Comparison of ENCODE assay signal across 8 mouse cellular contexts in the genomic region with DNA sequence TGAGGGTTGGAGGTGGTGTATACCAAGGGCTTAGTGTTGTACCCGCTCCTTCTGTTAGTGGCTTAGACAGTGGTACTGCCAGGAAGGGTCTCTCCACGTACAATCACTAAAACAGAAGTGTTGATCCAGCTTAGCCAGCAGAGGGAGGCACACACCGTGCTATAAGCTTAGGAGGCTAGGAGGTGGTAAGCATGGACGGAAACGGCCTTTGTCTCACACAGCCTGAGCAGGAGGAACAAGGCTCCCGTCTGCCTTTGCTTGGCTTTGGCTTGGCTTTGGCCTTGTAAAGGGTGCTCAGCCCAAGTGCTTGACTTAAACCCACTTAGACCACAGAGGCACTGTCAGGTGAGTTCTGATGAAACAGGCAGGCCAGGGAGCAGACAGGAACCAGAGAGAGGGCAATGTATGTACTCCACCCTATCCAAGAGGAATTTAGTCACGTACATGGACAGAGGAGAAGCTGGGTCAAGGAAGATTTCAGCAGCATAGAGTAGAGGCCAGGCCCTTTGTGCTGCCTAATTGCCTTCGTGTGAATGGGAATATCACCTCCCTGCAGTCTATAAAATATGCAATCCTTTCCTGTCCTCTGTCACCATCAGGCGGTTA. TPM values are rescaled to one million over a fixed set of nuclear protein-coding genes. Genes with fewer than 3 reads are reported as not detected.
DNase-seq lines count a peak whose midpoint lies in the region; ATAC-seq and TF ChIP-seq lines count a peak whose summit lies in the region.

No protein-coding gene starts in this region.

- CTCF ChIA-PET in Patski (lab: Charles Lee) = interaction anchor here (0.9 to 4.8 kb wide), 7 partner anchors 12 to 78 kb away, joined by 3 to 36 read pairs (median 4); a partner anchor contains a TSS

- 0 out of 2 replicates have a peak overlapping the region, but pooled peaks have one; percentile 5 for H3K27ac ChIP-seq in hindbrain, postnatal 0 days
- H3K27ac ChIP-seq in left cerebral cortex, adult 2 months = peak overlapping the region; percentile 2; the same call in 1 of the 2 replicates

- H3K4me1 ChIP-seq in hindbrain, postnatal 0 days (ENCODE audit: insufficient read depth, low read length) = no peaks in the 10 kb centered on the region

- peak overlapping the region; percentile 3; the same call in 1 of the 2 replicates for H3K4me2 ChIP-seq in hindbrain, postnatal 0 days (ENCODE audit: low read depth, low read length)

- peak; percentile 61 for ATAC-seq in Patski
- ATAC-seq in hindbrain, postnatal 0 days = peak; percentile 96

- no peaks in the 10 kb centered on the region for H3K27me3 ChIP-seq in Patski
- H3K27me3 ChIP-seq in hindbrain, postnatal 0 days (ENCODE audit: insufficient read depth, low read length) = no peaks in the 10 kb centered on the region

- intact Hi-C loops in left cerebral cortex, adult 2 months (cut with DNase I) = loop anchor here (1.0 to 10.0 kb wide), 6 partner anchors 53 to 702 kb away; a partner anchor contains a TSS

- H3K9ac ChIP-seq in hindbrain, postnatal 0 days (replicated peaks; ENCODE audit: low read length) = no peak overlapping the region

- no peaks in the 10 kb centered on the region for H3K9me3 ChIP-seq in hindbrain, postnatal 0 days (ENCODE audit: low read length)

- in situ Hi-C loops in Patski (cut with MboI; ENCODE audit: low pct_unique_long_range_greater_than_20kb) = loop anchor here (5.0 kb wide), 1 partner anchor 49 kb away; no protein-coding TSS in a partner anchor

- no peak for DNase-seq in Patski (ENCODE audit: low read depth, low spot score)
- peak; percentile 57 to 73 for DNase-seq in cerebellum, postnatal 4 days (ENCODE audit: low spot score in 2 of 2)
- peak; percentile 27 to 33 for DNase-seq in gastrocnemius, adult 8-10 months (ENCODE audit: low spot score in 2 of 2)
- peak; percentile 91 for DNase-seq in hindbrain, postnatal 0 days (ENCODE audit: low spot score)
- peak; percentile 58 to 76 for DNase-seq in left cerebral cortex, adult 2 months (ENCODE audit: extremely low spot score in 1 of 2, low spot score in 2 of 2)
- DNase-seq in mesoderm, embryonic 11.5 days (ENCODE audit: low read depth, low spot score) = peak; percentile 82
- peak; percentile 36 to 45 for DNase-seq in right cerebral cortex, postnatal 36 days (ENCODE audit: low spot score in 2 of 2)
- peak; percentile 64 for DNase-seq in yolk sac, embryonic 10.5 days (ENCODE audit: low spot score)

- peak; percentile 87 for TF ChIP-seq CTCF in Patski (IDR thresholded peaks at IDR 0.05)
- TF ChIP-seq CTCF in hindbrain, postnatal 0 days (IDR thresholded peaks at IDR 0.05; ENCODE audit: low read depth) = peak; percentile 96
- TF ChIP-seq CTCF in left cerebral cortex, adult 2 months (IDR thresholded peaks at IDR 0.05) = peak; percentile 76

- H3K4me3 ChIP-seq in hindbrain, postnatal 0 days (ENCODE audit: low read length) = no peak overlapping the region
- H3K4me3 ChIP-seq in left cerebral cortex, adult 2 months = peak overlapping the region; percentile 27; the same call in 1 of the 2 replicates

- POLR2A ChIA-PET in Patski (lab: Charles Lee) = interaction anchor here (1.2 kb wide), 1 partner anchor 53 kb away, joined by 3 read pairs; no protein-coding TSS in a partner anchor

- no peaks in the 10 kb centered on the region for H3K36me3 ChIP-seq in hindbrain, postnatal 0 days (ENCODE audit: insufficient read depth, low read length)

- WGBS in hindbrain, postnatal 0 days = 27% methylated on average over 9 of the region's 9 CpGs

RNA-seq across cellular contexts. Expression of a gene that starts 24.3 kb away (rescaled TPM):
- polyA plus RNA-seq in Patski (2021) = 287 TPM
- total RNA-seq in gastrocnemius, adult 8-10 months (2022) = 100 to 1,000 TPM; 178 to 217 (median 203) TPM
- 78.2 and 84.9 TPM in 2 replicates for total RNA-seq in hindbrain, postnatal 0 days (2014; rRNA removed)
- polyA plus RNA-seq in hindbrain, postnatal 0 days (2015; fragmentation: Nextera tagmentation; extraction: Ambion mirVana) = 97.5 and 106 TPM in 2 replicates
- 10 to 100 TPM; 43.1 to 43.4 TPM for total RNA-seq in left cerebral cortex, adult 2 months (2021)
